Mouse (Mus musculus): Measurements from ENCODE around the gene Gm6370.
A peak's percentile ranks its signal among the peaks of the same experiment; 100 is the strongest.
"Not testable (repeated sequence)": the region's sequence is repeated elsewhere in the genome, so short reads cannot be mapped to it uniquely, and the experiment has no call there.

Gene Gm6370

GRCm38 (mm10) chr5:146491063-146491462 is at the start of gene Gm6370:
Gene Gm6370 (plus strand): TSS chr5:146491363.
- DNase-seq: not testable (repeated sequence)

GRCm38 (mm10) chr5:146442767-146443166 is 48.4 kb upstream of the Gm6370 start:
- no peak for DNase-seq

- no peak for DNase-seq
Measured at GRCm38 (mm10) chr5:146446633-146447032, 44.5 kb upstream of the Gm6370 start.

GRCm38 (mm10) chr5:146451592-146452254 is 39.4 kb upstream of the Gm6370 start:
- DNase-seq: no peak

- no peak for DNase-seq
Measured at GRCm38 (mm10) chr5:146453556-146453955, 37.6 kb upstream of the Gm6370 start.

GRCm38 (mm10) chr5:146461612-146462011 is 29.6 kb upstream of the Gm6370 start:
- no peak for DNase-seq

GRCm38 (mm10) chr5:146466663-146467062 is 24.5 kb upstream of the Gm6370 start:
- DNase-seq: no peak

- DNase-seq: peak; percentile 76 to 82
Measured at GRCm38 (mm10) chr5:146468311-146468710, 22.9 kb upstream of the Gm6370 start.

- peak; percentile 57 to 65 for DNase-seq
Measured at GRCm38 (mm10) chr5:146470821-146471220, 20.3 kb upstream of the Gm6370 start.

- DNase-seq: no peak
Measured at GRCm38 (mm10) chr5:146471311-146471710, 19.9 kb upstream of the Gm6370 start.

GRCm38 (mm10) chr5:146471821-146472220 is 19.3 kb upstream of the Gm6370 start:
- DNase-seq: no peak

- DNase-seq: peak; percentile 72 to 75
Measured at GRCm38 (mm10) chr5:146479564-146479963, 11.6 kb upstream of the Gm6370 start.

GRCm38 (mm10) chr5:146481665-146482064 is 9.5 kb upstream of the Gm6370 start, which contains the start of gene Gm6408:
Gene Gm6408 (plus strand): TSS chr5:146481965.
- not testable (repeated sequence) for DNase-seq

GRCm38 (mm10) chr5:146488959-146489358 is 2.2 kb upstream of the Gm6370 start:
- DNase-seq: peak; percentile 69 to 70

- not testable (repeated sequence) for DNase-seq
Measured at GRCm38 (mm10) chr5:146502099-146502498, 10.9 kb downstream of the Gm6370 start, which contains the start of gene 4930449I24Rik. Gene 4930449I24Rik (plus strand): TSS chr5:146502399.

- not testable (repeated sequence) for DNase-seq
Measured at GRCm38 (mm10) chr5:146513823-146514222, 22.7 kb downstream of the Gm6370 start, which contains the start of gene Gm3402. Gene Gm3402 (plus strand): TSS chr5:146514123.

GRCm38 (mm10) chr5:146525501-146525900 is 34.3 kb downstream of the Gm6370 start, which contains the start of gene Gm3404:
Gene Gm3404 (plus strand): TSS chr5:146525801.
- DNase-seq: not testable (repeated sequence)

- not testable (repeated sequence) for DNase-seq
Measured at GRCm38 (mm10) chr5:146537347-146537746, 46.2 kb downstream of the Gm6370 start, which contains the start of gene Gm3409. Gene Gm3409 (plus strand): TSS chr5:146537647.

All from cerebellum, postnatal 10 days (tissue).